19 mouse cellular contexts compared by ENCODE assay signal in the genomic region with DNA sequence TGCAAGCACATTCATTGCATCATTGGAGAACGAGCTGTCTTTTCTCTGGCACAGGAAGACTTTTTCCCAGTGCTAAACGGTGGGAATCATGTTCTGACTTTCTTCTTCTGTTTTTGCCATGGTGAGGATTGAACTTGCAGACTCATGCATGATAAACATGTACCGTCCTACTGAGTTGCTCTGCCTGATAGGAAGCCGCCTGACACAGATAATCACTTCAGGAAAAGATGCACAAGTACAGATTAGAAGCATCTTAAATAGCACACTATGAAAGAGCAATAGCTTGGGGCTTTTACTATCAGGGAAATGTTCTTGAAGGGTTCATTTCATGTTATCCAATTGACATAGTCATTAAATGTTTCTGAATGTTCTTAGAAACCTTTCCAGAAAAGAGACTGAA.
"Had no signal": no experiment of that assay in that cellular context is flagged by ENCODE, and none has a peak within 500 bp of the region (broad histone marks: within the 10 kb centered on the region; RNA-seq: fewer than 3 reads in every experiment).

No protein-coding gene starts in this region.

- H3K9me3 ChIP-seq: liver, embryonic 15.5 days; midbrain, embryonic 12.5 days; midbrain, embryonic 15.5 days; neural tube, embryonic 13.5 days; stomach, embryonic 15.5 days had no signal

- H3K27ac ChIP-seq: kidney, postnatal 0 days; layer of hippocampus, adult 2 months; left cerebral cortex, adult 2 months; liver, embryonic 15.5 days; midbrain, embryonic 12.5 days; midbrain, embryonic 15.5 days; neural tube, embryonic 13.5 days; stomach, embryonic 15.5 days had no signal

- ATAC-seq: intestine, postnatal 0 days; midbrain, embryonic 15.5 days had no signal

- H3K9ac ChIP-seq: liver, embryonic 15.5 days; midbrain, embryonic 12.5 days; midbrain, embryonic 15.5 days; neural tube, embryonic 13.5 days; stomach, embryonic 15.5 days had no signal

- H3K4me1 ChIP-seq: liver, embryonic 15.5 days; midbrain, embryonic 12.5 days; midbrain, embryonic 15.5 days; neural tube, embryonic 13.5 days; stomach, embryonic 15.5 days had no signal

- H3K4me2 ChIP-seq: liver, embryonic 15.5 days; midbrain, embryonic 12.5 days; midbrain, embryonic 15.5 days; neural tube, embryonic 13.5 days; stomach, embryonic 15.5 days had no signal

- DNase-seq: kidney, adult 2 months; kidney, postnatal 25 days; layer of hippocampus, postnatal 36 days; lung, adult 2 months; lung, postnatal 14 days; lung, postnatal 4 days; retina, postnatal 1 day; right cerebral cortex, postnatal 25 days; spleen, adult 18-20 months; thymus, postnatal 25 days had no signal

- H3K27me3 ChIP-seq: liver, embryonic 15.5 days; midbrain, embryonic 12.5 days; midbrain, embryonic 15.5 days; neural tube, embryonic 13.5 days; stomach, embryonic 15.5 days had no signal

- H3K36me3 ChIP-seq: liver, embryonic 15.5 days; midbrain, embryonic 12.5 days; midbrain, embryonic 15.5 days; neural tube, embryonic 13.5 days; stomach, embryonic 15.5 days had no signal

- H3K4me3 ChIP-seq: layer of hippocampus, adult 2 months; left cerebral cortex, adult 2 months; liver, embryonic 15.5 days; midbrain, embryonic 12.5 days; midbrain, embryonic 15.5 days; neural tube, embryonic 13.5 days; stomach, embryonic 15.5 days had no signal
